Mouse (Mus musculus) liver, postnatal 0 days (tissue): ENCODE data around the gene Clasp1. TPM values are rescaled to one million over a fixed set of nuclear protein-coding genes. Genes with fewer than 3 reads are reported as not detected.
A peak's percentile ranks its signal among the peaks of the same experiment; 100 is the strongest.

Experiments used
- ATAC-seq: fragments of 200-750 bp; cut with Nextera tagmentation; 2 replicates; pipeline ENCODE4 v1.8.0; 2017; ENCODE audit warnings: mild to moderate bottlenecking, moderate library complexity
- DNase-seq: peaks from one replicate; pipeline ENCODE4 v3.0.0-alpha.2; 2016
- H3K27ac ChIP-seq: fragments of 300-500 bp; sonication (generic); 2 replicates; pipeline ENCODE4 v1.5.1; 2014; ENCODE audit warnings: antibody characterized with exemption, moderate library complexity, mild to moderate bottlenecking, low read depth
- H3K27me3 ChIP-seq: fragments of 300-500 bp; sonication (generic); 2 replicates; pipeline ENCODE4 v1.6.1; 2014; ENCODE audit warnings: low read length, control low read depth, mixed read lengths; ENCODE audit not compliant: insufficient read depth
- H3K36me3 ChIP-seq: fragments of 300-500 bp; sonication (generic); replicated peaks from 2 replicates; pipeline ENCODE4 v1.6.1; 2014; ENCODE audit warnings: mild to moderate bottlenecking, control low read depth, low read length, moderate library complexity, mixed read lengths; ENCODE audit not compliant: insufficient read depth
- H3K4me1 ChIP-seq: fragments of 300-500 bp; sonication (generic); 2 replicates; pipeline ENCODE4 v1.6.1; 2014; ENCODE audit warnings: antibody characterized with exemption, mild to moderate bottlenecking, control low read depth; ENCODE audit not compliant: insufficient read depth
- H3K4me2 ChIP-seq: fragments of 300-500 bp; sonication (generic); 2 replicates; pipeline ENCODE4 v1.6.1; 2014; ENCODE audit warnings: low read depth, mild to moderate bottlenecking, low read length, moderate library complexity, mixed read lengths
- H3K4me3 ChIP-seq: fragments of 300-500 bp; sonication (generic); 2 replicates; pipeline ENCODE4 v1.5.1; 2014; ENCODE audit warnings: low read depth, low read length
- H3K9ac ChIP-seq: fragments of 300-500 bp; sonication (generic); replicated peaks from 2 replicates; pipeline ENCODE4 v1.6.1; 2014; ENCODE audit warnings: mild to moderate bottlenecking, moderate library complexity
- H3K9me3 ChIP-seq: fragments of 300-500 bp; sonication (generic); 2 replicates; pipeline ENCODE4 v1.6.1; 2016; ENCODE audit warnings: mild to moderate bottlenecking, control low read depth, low read length, mixed read lengths
- CTCF ChIP-seq: sonication (generic); IDR thresholded peaks from 2 replicates; pipeline ENCODE4 v1.5.1; 2016; ENCODE audit warnings: antibody characterized with exemption, low read depth
- EP300 ChIP-seq: IDR thresholded peaks from 2 replicates; pipeline ENCODE4 v1.6.1; 2016; ENCODE audit warnings: antibody characterized with exemption, low read depth, mild to moderate bottlenecking
- WGBS: fragments of 180-500 bp; shearing (Covaris S2); extraction: QIAGEN DNeasy Blood & Tissue Kit; methylation state at CpG from one replicate; pipeline ENCODE4 v1.1.7; 2014; ENCODE audit not compliant: insufficient replicate concordance; 5-methylcytosine and 5-hydroxymethylcytosine counted together
- polyA plus RNA-seq: library from polyadenylated mRNA; unstranded; fragments of >200 nt; fragmentation: Nextera tagmentation; extraction: Ambion mirVana; gene quantifications from 2 replicates; pipeline ENCODE4 v1.2.1, GENCODE M21; 2015

The Clasp1 gene
- polyA plus RNA-seq, 1 experiment from 2014 or later = 6.4 TPM

- TF ChIP-seq EP300 (peak; percentile 5; the same call in 1 of the 2 replicates), CTCF (no peak)
- Histone ChIP-seq H3K36me3 (0 out of 2 replicates have a peak, but pooled peaks cover 3% of the 10 kb centered on the region), H3K27ac (0 out of 2 replicates have a peak overlapping the region, but pooled peaks have one; percentile 11), H3K9ac (no peak overlapping the region), H3K27me3 (no peaks in the 10 kb centered on the region), H3K4me2 (no peak overlapping the region), H3K9me3 (no peaks in the 10 kb centered on the region), H3K4me1 (peaks cover 29% of the 10 kb centered on the region), H3K4me3 (no peak overlapping the region)
- no peak for DNase-seq
- peak; percentile 68 for ATAC-seq
- WGBS = 51% methylated on average over 4 of the region's 4 CpGs
Observed at GRCm38 (mm10) chr1:118479246-118479645, 90.4 kb downstream of the Clasp1 start.

DNA sequence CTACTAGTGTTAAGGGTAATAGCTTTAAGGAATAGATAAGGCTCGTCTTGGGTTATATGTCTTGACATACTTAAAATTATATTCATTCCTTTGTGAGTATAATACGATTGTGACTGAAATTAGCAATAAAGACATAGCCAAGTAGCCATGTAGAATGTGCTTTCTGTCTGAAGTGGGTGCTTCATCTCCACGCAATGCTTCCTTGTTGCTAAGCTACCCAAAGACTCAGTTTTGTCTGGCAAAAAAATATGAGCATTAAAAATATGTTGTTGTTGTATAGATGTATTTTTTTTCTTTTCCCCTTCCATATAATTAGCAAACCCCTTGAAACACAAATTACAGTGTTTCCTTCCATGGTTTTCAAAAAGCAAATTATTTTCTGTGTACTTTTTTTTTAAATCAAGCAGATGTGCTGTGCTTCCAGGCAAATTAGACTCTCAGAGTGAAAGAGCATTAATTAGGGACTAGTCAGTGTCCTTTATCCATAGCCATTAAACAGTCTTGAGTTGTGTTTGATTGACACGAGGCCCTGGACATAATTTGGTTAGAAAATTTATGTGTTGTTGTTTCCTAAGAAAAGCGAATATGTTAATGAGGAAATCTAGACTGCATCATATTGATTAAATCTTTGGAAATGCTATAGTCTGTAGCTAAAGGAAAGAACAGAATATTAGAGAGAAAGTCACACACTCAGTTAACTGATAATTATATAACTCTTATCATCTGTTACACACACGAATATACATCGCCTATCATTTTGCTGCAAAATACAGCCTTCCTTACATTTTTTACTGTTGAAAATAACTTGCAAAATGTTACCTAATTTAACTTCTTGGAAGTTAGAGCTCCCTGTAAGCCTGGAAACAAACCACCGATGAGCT lies 91.9 kb downstream of the Clasp1 start:
- Histone ChIP-seq H3K36me3 (no peaks in the 10 kb centered on the region; the same call in 1 of the 2 replicates), H3K4me2 (0 out of 2 replicates have a peak overlapping the region, but pooled peaks have one; percentile 15), H3K27ac (peak overlapping the region; percentile 46; the same call in 1 of the 2 replicates), H3K4me1 (peaks cover 30% of the 10 kb centered on the region), H3K9ac (no peak overlapping the region), H3K27me3 (no peaks in the 10 kb centered on the region), H3K4me3 (no peak overlapping the region), H3K9me3 (no peaks in the 10 kb centered on the region)
- WGBS = 62% methylated on average over 8 of the region's 8 CpGs
- ATAC-seq = no peak
- no peak for DNase-seq
- TF ChIP-seq CTCF (no peak), EP300 (peak; percentile 59)

- H3K4me1 ChIP-seq = peaks cover 30% of the 10 kb centered on the region
- no peaks in the 10 kb centered on the region for H3K9me3 ChIP-seq
- 39% methylated on average over 4 of the region's 4 CpGs for WGBS
- H3K4me3 ChIP-seq = no peak overlapping the region
- no peaks in the 10 kb centered on the region for H3K27me3 ChIP-seq
- no peak overlapping the region for H3K9ac ChIP-seq
- peak; percentile 4; the same call in 1 of the 2 replicates for TF ChIP-seq EP300
- TF ChIP-seq CTCF = no peak
- H3K27ac ChIP-seq = peak overlapping the region; percentile 46; the same call in 1 of the 2 replicates
- DNase-seq (peak; percentile 65), ATAC-seq (peak; percentile 41)
- H3K4me2 ChIP-seq = 0 out of 2 replicates have a peak overlapping the region, but pooled peaks have one; percentile 15
- no peaks in the 10 kb centered on the region; the same call in 1 of the 2 replicates for H3K36me3 ChIP-seq
Observed at GRCm38 (mm10) chr1:118481365-118481702, 92.5 kb downstream of the Clasp1 start.

DNA sequence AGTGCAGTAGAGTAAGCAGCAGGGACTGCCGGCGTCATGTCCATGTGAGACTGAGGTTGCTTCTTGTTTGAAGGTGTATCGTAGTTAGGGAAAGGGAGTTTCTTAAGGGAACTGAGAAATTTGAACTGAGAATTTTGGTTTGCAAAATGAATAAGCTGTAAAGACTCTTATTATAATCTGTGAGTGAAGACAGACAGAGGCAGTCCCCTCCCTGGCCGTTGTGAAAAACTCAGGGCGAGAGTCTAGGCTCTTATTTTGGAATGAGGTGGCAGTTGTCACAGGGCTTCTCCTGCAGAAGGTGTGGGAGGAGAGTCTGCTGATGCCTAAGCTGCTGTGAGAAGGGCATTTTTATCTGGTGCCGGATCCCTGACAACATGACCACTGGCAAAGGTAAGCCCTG lies 92.8 kb downstream of the Clasp1 start:
- no peak overlapping the region for H3K9ac ChIP-seq
- WGBS = 58% methylated on average over 6 of the region's 6 CpGs
- ATAC-seq (no peak), DNase-seq (no peak)
- no peak overlapping the region for H3K4me2 ChIP-seq
- H3K9me3 ChIP-seq = no peaks in the 10 kb centered on the region
- no peak overlapping the region for H3K4me3 ChIP-seq
- no peak for TF ChIP-seq CTCF
- TF ChIP-seq EP300 = no peak
- no peaks in the 10 kb centered on the region; the same call in 1 of the 2 replicates for H3K36me3 ChIP-seq
- H3K4me1 ChIP-seq = peaks cover 27% of the 10 kb centered on the region
- H3K27me3 ChIP-seq = no peaks in the 10 kb centered on the region
- H3K27ac ChIP-seq = peak overlapping the region; percentile 46; the same call in 1 of the 2 replicates

- Histone ChIP-seq H3K4me2 (no peak overlapping the region), H3K27ac (no peak overlapping the region), H3K4me1 (peaks cover 26% of the 10 kb centered on the region), H3K9ac (no peak overlapping the region), H3K36me3 (no peaks in the 10 kb centered on the region; the same call in 1 of the 2 replicates), H3K27me3 (no peaks in the 10 kb centered on the region), H3K4me3 (no peak overlapping the region), H3K9me3 (no peaks in the 10 kb centered on the region)
- DNase-seq (no peak), ATAC-seq (no peak)
- TF ChIP-seq EP300 = no peak
- no peak for TF ChIP-seq CTCF
- 60% methylated on average over 8 of the region's 8 CpGs for WGBS
Observed at GRCm38 (mm10) chr1:118482285-118483019, 93.6 kb downstream of the Clasp1 start.

DNA sequence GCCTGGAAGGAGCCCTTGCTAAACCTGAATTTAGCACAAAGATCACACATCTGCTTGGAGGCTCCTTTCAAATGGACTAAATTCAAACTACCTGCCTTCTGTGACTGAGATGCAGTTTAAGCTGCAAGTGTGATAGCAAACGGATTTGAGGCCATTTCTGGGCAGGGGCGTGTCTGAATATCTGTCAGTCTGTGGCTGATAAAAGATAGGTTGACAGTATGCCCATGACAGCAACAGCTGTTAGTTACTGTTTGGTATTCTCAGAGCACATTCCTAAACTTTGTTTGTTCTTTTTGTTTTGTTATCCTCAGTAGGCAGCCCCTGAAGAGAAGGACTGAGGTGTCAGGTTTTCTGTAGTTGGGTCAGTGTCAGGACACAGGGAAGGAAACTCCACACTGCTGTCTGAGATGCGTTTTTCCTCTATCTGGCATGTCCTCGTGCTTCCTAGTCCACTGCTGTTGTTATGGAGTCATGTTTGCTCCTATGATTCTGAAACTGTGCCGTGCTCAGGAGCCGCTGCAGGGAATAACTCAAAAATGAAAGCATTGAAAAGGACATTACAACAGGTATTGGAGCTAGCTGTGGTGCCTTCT lies 94.7 kb downstream of the Clasp1 start:
- Histone ChIP-seq H3K9ac (no peak overlapping the region), H3K4me3 (no peak overlapping the region), H3K27me3 (no peaks in the 10 kb centered on the region), H3K4me2 (no peak overlapping the region), H3K9me3 (no peaks in the 10 kb centered on the region), H3K4me1 (peaks cover 26% of the 10 kb centered on the region), H3K36me3 (no peaks in the 10 kb centered on the region; the same call in 1 of the 2 replicates), H3K27ac (peak overlapping the region; percentile 7; the same call in 1 of the 2 replicates)
- TF ChIP-seq CTCF = no peak
- TF ChIP-seq EP300 = no peak
- WGBS = 66% methylated on average over 6 of the region's 6 CpGs
- peak; percentile 22; the same call in 1 of the 2 replicates for ATAC-seq
- DNase-seq = no peak
